Mouse (Mus musculus): ENCODE results near the gene Thop1. TPM values are rescaled to one million over a fixed set of nuclear protein-coding genes. Genes with fewer than 3 reads are reported as not detected.

Thop1 gene
- polyA plus RNA-seq, 1 experiment from 2014 or later, result 30.6 TPM

DNA sequence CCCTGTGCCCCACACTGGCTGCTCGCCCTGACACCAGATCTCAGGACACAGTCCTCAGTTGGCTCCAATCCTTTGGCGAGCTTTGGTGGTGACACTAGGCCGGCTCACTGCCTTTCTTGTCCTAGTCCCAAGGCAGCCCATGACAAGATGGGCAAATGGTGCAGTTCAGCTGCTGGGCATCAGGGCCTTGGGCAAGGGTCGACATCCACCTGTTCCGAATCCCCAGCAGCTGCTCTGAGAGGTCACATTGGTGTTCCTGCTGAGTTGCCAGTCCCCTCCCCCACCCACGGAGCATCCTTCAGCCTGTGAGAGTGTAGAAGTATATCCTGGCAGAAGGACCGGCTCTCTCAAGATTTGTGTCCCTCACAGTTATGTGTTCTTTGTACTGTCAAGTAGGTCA lies 50.8 kb downstream of the Thop1 start:
- TF ChIP-seq CTCF (IDR thresholded peaks at IDR 0.05; ENCODE audit: low read depth), result no peak
- Histone ChIP-seq H3K9ac (ENCODE audit: low read depth, low read length) (no peak overlapping the region), H3K27me3 (ENCODE audit: insufficient read depth, low read length) (no peaks in the 10 kb centered on the region), H3K4me2 (ENCODE audit: low read length) (no peak overlapping the region), H3K27ac (no peak overlapping the region), H3K36me3 (ENCODE audit: insufficient read depth, low read length) (peaks cover 75% of the 10 kb centered on the region), H3K4me3 (replicated peaks; ENCODE audit: low read depth, low read length) (no peak overlapping the region), H3K4me1 (replicated peaks; ENCODE audit: insufficient read depth, low read length) (no peaks in the 10 kb centered on the region), H3K9me3 (replicated peaks; ENCODE audit: low read length) (no peaks in the 10 kb centered on the region)
- 82% methylated on average over 7 of the region's 7 CpGs for WGBS
- ATAC-seq (replicated peaks; ENCODE audit: low FRiP score, low read depth) (no peak), DNase-seq (ENCODE audit: low spot score) (no peak)

DNA sequence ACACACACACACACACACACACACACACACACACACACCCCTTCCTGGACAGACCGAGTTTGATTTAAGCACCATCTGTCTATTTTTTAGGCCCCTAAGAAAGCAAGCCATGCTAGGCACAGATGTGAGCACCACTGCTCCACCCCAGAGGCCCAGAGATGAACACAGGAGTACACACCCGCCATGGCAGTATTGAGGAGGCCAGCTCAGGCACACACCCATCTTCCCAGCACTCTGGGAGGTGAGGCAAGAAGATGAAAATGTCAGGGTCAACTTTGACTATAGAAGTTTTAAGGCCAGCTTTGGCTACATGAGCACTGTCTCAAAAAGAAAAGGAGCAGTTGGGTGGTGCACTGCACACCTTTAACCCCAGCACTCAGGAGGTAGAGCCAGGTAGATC lies 53.1 kb downstream of the Thop1 start:
- Histone ChIP-seq H3K4me3 (replicated peaks; ENCODE audit: low read depth, low read length) (no peak overlapping the region), H3K27me3 (ENCODE audit: insufficient read depth, low read length) (no peaks in the 10 kb centered on the region), H3K4me1 (replicated peaks; ENCODE audit: insufficient read depth, low read length) (no peaks in the 10 kb centered on the region; the same call in 1 of the 2 replicates), H3K9me3 (replicated peaks; ENCODE audit: low read length) (no peaks in the 10 kb centered on the region), H3K27ac (no peak overlapping the region), H3K36me3 (ENCODE audit: insufficient read depth, low read length) (peaks cover 57% of the 10 kb centered on the region), H3K4me2 (ENCODE audit: low read length) (no peak overlapping the region), H3K9ac (ENCODE audit: low read depth, low read length) (no peak overlapping the region)
- no peak for ATAC-seq (replicated peaks; ENCODE audit: low FRiP score, low read depth)
- DNase-seq (ENCODE audit: low spot score), result no peak
- WGBS, result 74% methylated on average over 2 of the region's 2 CpGs
- TF ChIP-seq CTCF (IDR thresholded peaks at IDR 0.05; ENCODE audit: low read depth), result no peak

DNA sequence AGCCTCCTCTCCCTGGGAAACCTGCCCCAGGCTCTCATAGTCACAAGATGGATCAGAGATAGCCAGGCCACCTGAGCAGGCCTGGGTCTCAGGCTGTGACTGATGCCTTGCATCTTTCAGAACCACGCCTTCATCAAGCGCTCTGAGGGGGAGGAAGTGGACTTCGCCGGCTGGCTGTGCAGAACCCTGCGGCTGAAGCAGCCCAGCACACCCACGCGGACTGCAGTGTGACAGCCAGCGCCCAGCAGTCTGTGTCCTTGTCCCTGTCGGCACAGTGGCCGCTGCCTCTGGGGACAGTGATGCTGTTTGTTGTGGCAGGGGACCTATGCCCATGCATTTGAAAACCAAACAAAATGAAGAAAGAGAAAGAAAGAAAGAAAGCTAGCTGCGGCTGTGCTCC lies 53.7 kb downstream of the Thop1 start:
- 69% methylated on average over 11 of the region's 11 CpGs for WGBS
- Histone ChIP-seq H3K36me3 (ENCODE audit: insufficient read depth, low read length) (peaks cover 54% of the 10 kb centered on the region), H3K4me3 (replicated peaks; ENCODE audit: low read depth, low read length) (no peak overlapping the region), H3K27me3 (ENCODE audit: insufficient read depth, low read length) (no peaks in the 10 kb centered on the region), H3K9me3 (replicated peaks; ENCODE audit: low read length) (no peaks in the 10 kb centered on the region), H3K27ac (no peak overlapping the region), H3K9ac (ENCODE audit: low read depth, low read length) (no peak overlapping the region), H3K4me2 (ENCODE audit: low read length) (no peak overlapping the region), H3K4me1 (replicated peaks; ENCODE audit: insufficient read depth, low read length) (peaks cover 2% of the 10 kb centered on the region; the same call in 1 of the 2 replicates)
- no peak for DNase-seq (ENCODE audit: low spot score)
- no peak for ATAC-seq (replicated peaks; ENCODE audit: low FRiP score, low read depth)
- no peak for TF ChIP-seq CTCF (IDR thresholded peaks at IDR 0.05; ENCODE audit: low read depth)

Small RNA genes lying within 50 kb of the gene (microRNA-seq; reads per million reads assigned to microRNA genes)
- gene Mir5615-1 (not detected), gene Mir5615-2 (not detected)

Other genes starting within 250 kb of the Thop1 start
- 1,422 and 1,480 TPM in 2 replicates for gene Oaz1, start 243.4 kb upstream of the Thop1 start, polyA plus RNA-seq (2015; fragmentation: Nextera tagmentation; extraction: Ambion mirVana)
- gene Lingo3, start 226.0 kb upstream of the Thop1 start, polyA plus RNA-seq (2015; fragmentation: Nextera tagmentation; extraction: Ambion mirVana), result 0.61 and 0.89 TPM in 2 replicates
- 269 and 270 TPM in 2 replicates for gene Lsm7, start 214.8 kb upstream of the Thop1 start, polyA plus RNA-seq (2015; fragmentation: Nextera tagmentation; extraction: Ambion mirVana)
- 34.3 and 36.1 TPM in 2 replicates for gene Sppl2b, start 214.8 kb upstream of the Thop1 start, polyA plus RNA-seq (2015; fragmentation: Nextera tagmentation; extraction: Ambion mirVana)
- 0.04 TPM in 1 of 2 replicates, not detected in the other for gene Tmprss9, start 198.2 kb upstream of the Thop1 start, polyA plus RNA-seq (2015; fragmentation: Nextera tagmentation; extraction: Ambion mirVana)
- 434 and 437 TPM in 2 replicates for gene Timm13, start 169.1 kb upstream of the Thop1 start, polyA plus RNA-seq (2015; fragmentation: Nextera tagmentation; extraction: Ambion mirVana)
- 21.9 and 26.0 TPM in 2 replicates for gene Lmnb2, start 151.8 kb upstream of the Thop1 start, polyA plus RNA-seq (2015; fragmentation: Nextera tagmentation; extraction: Ambion mirVana)
- 17.4 and 20.8 TPM in 2 replicates for gene Gadd45b, start 140.0 kb upstream of the Thop1 start, polyA plus RNA-seq (2015; fragmentation: Nextera tagmentation; extraction: Ambion mirVana)
- gene Gng7, start 55.1 kb upstream of the Thop1 start, polyA plus RNA-seq (2015; fragmentation: Nextera tagmentation; extraction: Ambion mirVana), result 3.4 TPM in 2 replicates
- 0.11 TPM in 1 of 2 replicates, not detected in the other for gene Diras1, start 44.4 kb upstream of the Thop1 start, polyA plus RNA-seq (2015; fragmentation: Nextera tagmentation; extraction: Ambion mirVana)
- 13.4 and 13.9 TPM in 2 replicates for gene Slc39a3, start 32.6 kb upstream of the Thop1 start, polyA plus RNA-seq (2015; fragmentation: Nextera tagmentation; extraction: Ambion mirVana)
- gene Sgta, start 9.9 kb upstream of the Thop1 start, polyA plus RNA-seq (2015; fragmentation: Nextera tagmentation; extraction: Ambion mirVana), result 161 and 168 TPM in 2 replicates
- gene Creb3l3, start 28.8 kb downstream of the Thop1 start, polyA plus RNA-seq (2015; fragmentation: Nextera tagmentation; extraction: Ambion mirVana), result 0.29 and 0.36 TPM in 2 replicates
- 162 and 166 TPM in 2 replicates for gene Map2k2, start 35.9 kb downstream of the Thop1 start, polyA plus RNA-seq (2015; fragmentation: Nextera tagmentation; extraction: Ambion mirVana)
- gene Zbtb7a, start 65.2 kb downstream of the Thop1 start, polyA plus RNA-seq (2015; fragmentation: Nextera tagmentation; extraction: Ambion mirVana), result 33.7 and 37.4 TPM in 2 replicates
- gene Pias4, start 97.9 kb downstream of the Thop1 start, polyA plus RNA-seq (2015; fragmentation: Nextera tagmentation; extraction: Ambion mirVana), result 28.4 and 32.0 TPM in 2 replicates
- 560 and 590 TPM in 2 replicates for gene Eef2, start 106.6 kb downstream of the Thop1 start, polyA plus RNA-seq (2015; fragmentation: Nextera tagmentation; extraction: Ambion mirVana)
- gene Dapk3, start 113.0 kb downstream of the Thop1 start, polyA plus RNA-seq (2015; fragmentation: Nextera tagmentation; extraction: Ambion mirVana), result 42.8 and 43.3 TPM in 2 replicates
- not detected in 2 replicates for gene 4930442H23Rik, start 113.8 kb downstream of the Thop1 start, polyA plus RNA-seq (2015; fragmentation: Nextera tagmentation; extraction: Ambion mirVana)
- not detected in 2 replicates for gene Nmrk2, start 132.0 kb downstream of the Thop1 start, polyA plus RNA-seq (2015; fragmentation: Nextera tagmentation; extraction: Ambion mirVana)
- 0.32 TPM in 1 of 2 replicates, not detected in the other for gene Atcay, start 160.8 kb downstream of the Thop1 start, polyA plus RNA-seq (2015; fragmentation: Nextera tagmentation; extraction: Ambion mirVana)
- 3.1 and 4.6 TPM in 2 replicates for gene Zfr2, start 163.1 kb downstream of the Thop1 start, polyA plus RNA-seq (2015; fragmentation: Nextera tagmentation; extraction: Ambion mirVana)
- gene Matk, start 182.9 kb downstream of the Thop1 start, polyA plus RNA-seq (2015; fragmentation: Nextera tagmentation; extraction: Ambion mirVana), result 3.9 and 5.5 TPM in 2 replicates
- gene Mrpl54, start 196.9 kb downstream of the Thop1 start, polyA plus RNA-seq (2015; fragmentation: Nextera tagmentation; extraction: Ambion mirVana), result 259 and 283 TPM in 2 replicates
- 55.7 and 60.5 TPM in 2 replicates for gene Apba3, start 196.9 kb downstream of the Thop1 start, polyA plus RNA-seq (2015; fragmentation: Nextera tagmentation; extraction: Ambion mirVana)
- 19.0 and 19.1 TPM in 2 replicates for gene Tjp3, start 221.5 kb downstream of the Thop1 start, polyA plus RNA-seq (2015; fragmentation: Nextera tagmentation; extraction: Ambion mirVana)
- 37.8 and 39.3 TPM in 2 replicates for gene Pip5k1c, start 222.9 kb downstream of the Thop1 start, polyA plus RNA-seq (2015; fragmentation: Nextera tagmentation; extraction: Ambion mirVana)